Mouse (Mus musculus) heart, postnatal 0 days (tissue): ENCODE results near the gene Lmx1b. TPM values are rescaled to one million over a fixed set of nuclear protein-coding genes. Genes with fewer than 3 reads are reported as not detected.

ENCODE experiments used
- ATAC-seq: fragments of 200-750 bp; cut with Nextera tagmentation; 2 replicates; pipeline ENCODE4 v1.8.0; 2017; ENCODE audit warnings: low read depth, moderate number of reproducible peaks, moderate library complexity; ENCODE audit not compliant: insufficient read depth
- DNase-seq: peaks from one replicate; pipeline ENCODE4 v3.0.0-alpha.2; 2016; ENCODE audit warnings: low spot score
- H3K27ac ChIP-seq: fragments of 300-500 bp; sonication (generic); 2 replicates; pipeline ENCODE4 v1.5.1; 2014; ENCODE audit warnings: low read depth, mild to moderate bottlenecking
- H3K27me3 ChIP-seq: fragments of 300-500 bp; sonication (generic); 2 replicates; pipeline ENCODE4 v1.6.1; 2014; ENCODE audit warnings: low read length, mixed read lengths; ENCODE audit not compliant: control insufficient read depth, insufficient read depth
- H3K36me3 ChIP-seq: fragments of 300-500 bp; sonication (generic); replicated peaks from 2 replicates; pipeline ENCODE4 v1.6.1; 2014; ENCODE audit warnings: low read length, mixed read lengths; ENCODE audit not compliant: control insufficient read depth, insufficient read depth
- H3K4me1 ChIP-seq: fragments of 300-500 bp; sonication (generic); 2 replicates; pipeline ENCODE4 v1.6.1; 2014; ENCODE audit warnings: antibody characterized with exemption; ENCODE audit not compliant: control insufficient read depth, insufficient read depth
- H3K4me2 ChIP-seq: fragments of 300-500 bp; sonication (generic); 2 replicates; pipeline ENCODE4 v1.6.1; 2014; ENCODE audit warnings: low read depth, mild to moderate bottlenecking, low read length, moderate library complexity
- H3K4me3 ChIP-seq: fragments of 300-500 bp; sonication (generic); 2 replicates; pipeline ENCODE4 v1.5.1; 2014; ENCODE audit warnings: low read depth, low read length
- H3K9ac ChIP-seq: fragments of 300-500 bp; sonication (generic); replicated peaks from 2 replicates; pipeline ENCODE4 v1.6.1; 2014; ENCODE audit warnings: low read depth, low read length, mixed read lengths
- H3K9me3 ChIP-seq: fragments of 300-500 bp; sonication (generic); replicated peaks from 2 replicates; pipeline ENCODE4 v1.6.1; 2016; ENCODE audit warnings: low read length; ENCODE audit not compliant: control insufficient read depth
- CTCF ChIP-seq: IDR thresholded peaks from 2 replicates; pipeline ENCODE4 v1.5.1; 2016; ENCODE audit warnings: antibody characterized with exemption, control low read depth, low read depth
- EP300 ChIP-seq: IDR thresholded peaks from 2 replicates; pipeline ENCODE4 v1.6.1; 2016; ENCODE audit warnings: antibody characterized with exemption, low read depth
- WGBS: fragments of 180-500 bp; shearing (Covaris S2); extraction: QIAGEN DNeasy Blood & Tissue Kit; methylation state at CpG from one replicate; pipeline ENCODE4 v1.1.7; 2014; 5-methylcytosine and 5-hydroxymethylcytosine counted together
- polyA plus RNA-seq: library from polyadenylated mRNA; unstranded; fragments of >200 nt; fragmentation: Nextera tagmentation; extraction: Ambion mirVana; gene quantifications from 2 replicates; pipeline ENCODE4 v1.2.1, GENCODE M21; 2015
- total RNA-seq: library from RNA; depleted of rRNA; stranded (reverse); fragments of >200 nt; gene quantifications from 2 replicates; pipeline ENCODE4 v1.2.3, GENCODE M21; 2014; ENCODE audit warnings: low replicate concordance; rRNA removed

Gene Lmx1b
- not detected in 2 replicates for total RNA-seq
- not detected in 2 replicates for polyA plus RNA-seq

GRCm38 (mm10) chr2:33640171-33640721, at the start of gene Lmx1b:
Gene Lmx1b (minus strand): TSS chr2:33640511.
- Histone ChIP-seq H3K27me3 (peaks cover 100% of the 10 kb centered on the region), H3K36me3 (no peaks in the 10 kb centered on the region), H3K4me1 (peaks cover 9% of the 10 kb centered on the region; the same call in 1 of the 2 replicates), H3K9ac (no peak within 1 kb of the TSS), H3K9me3 (no peaks in the 10 kb centered on the region), H3K27ac (no peak within 1 kb of the TSS), H3K4me3 (peak within 1 kb of the TSS; percentile 45), H3K4me2 (peak within 1 kb of the TSS; percentile 73)
- no peak for DNase-seq
- ATAC-seq: no peak
- TF ChIP-seq CTCF (no peak), EP300 (no peak)
- 2% methylated on average over 51 of the region's 53 CpGs for WGBS

- WGBS: 25% methylated on average over 9 of the region's 9 CpGs
- Histone ChIP-seq H3K4me1 (no peaks in the 10 kb centered on the region), H3K9ac (no peak overlapping the region), H3K4me3 (no peak overlapping the region), H3K4me2 (no peak overlapping the region), H3K27me3 (peaks cover 22% of the 10 kb centered on the region; the same call in 1 of the 2 replicates), H3K9me3 (peaks cover 5% of the 10 kb centered on the region; the same call in 1 of the 2 replicates), H3K27ac (no peak overlapping the region), H3K36me3 (no peaks in the 10 kb centered on the region)
- DNase-seq (no peak), ATAC-seq (peak; percentile 33; the same call in 1 of the 2 replicates)
- no peak for TF ChIP-seq EP300
- TF ChIP-seq CTCF: peak; percentile 55
Observed at GRCm38 (mm10) chr2:33689880-33690462, 49.7 kb upstream of the Lmx1b start.

- H3K27me3 ChIP-seq: peaks cover 22% of the 10 kb centered on the region; the same call in 1 of the 2 replicates
- no peak for TF ChIP-seq CTCF
- TF ChIP-seq EP300: no peak
- no peak overlapping the region for H3K4me3 ChIP-seq
- DNase-seq: no peak
- WGBS: 30% methylated on average over 23 of the region's 23 CpGs
- no peak overlapping the region for H3K4me2 ChIP-seq
- no peak for ATAC-seq
- H3K27ac ChIP-seq: no peak overlapping the region
- H3K36me3 ChIP-seq: no peaks in the 10 kb centered on the region
- no peaks in the 10 kb centered on the region for H3K4me1 ChIP-seq
- H3K9me3 ChIP-seq: peaks cover 5% of the 10 kb centered on the region; the same call in 1 of the 2 replicates
- H3K9ac ChIP-seq: no peak overlapping the region
Observed at GRCm38 (mm10) chr2:33689155-33689879, 49.0 kb upstream of the Lmx1b start.

- TF ChIP-seq EP300 (no peak), CTCF (no peak)
- H3K4me1 ChIP-seq: no peaks in the 10 kb centered on the region
- WGBS: 61% methylated on average over 4 of the region's 4 CpGs
- H3K4me2 ChIP-seq: no peak overlapping the region
- no peak overlapping the region for H3K27ac ChIP-seq
- no peak overlapping the region for H3K9ac ChIP-seq
- peaks cover 22% of the 10 kb centered on the region; the same call in 1 of the 2 replicates for H3K27me3 ChIP-seq
- H3K9me3 ChIP-seq: peaks cover 5% of the 10 kb centered on the region; the same call in 1 of the 2 replicates
- no peak for DNase-seq
- H3K4me3 ChIP-seq: no peak overlapping the region
- H3K36me3 ChIP-seq: no peaks in the 10 kb centered on the region
- ATAC-seq: no peak
Observed at GRCm38 (mm10) chr2:33683594-33683993, 43.3 kb upstream of the Lmx1b start.

- DNase-seq (no peak), ATAC-seq (no peak)
- H3K9me3 ChIP-seq: peaks cover 5% of the 10 kb centered on the region; the same call in 1 of the 2 replicates
- no peak overlapping the region for H3K27ac ChIP-seq
- H3K4me2 ChIP-seq: no peak overlapping the region
- TF ChIP-seq CTCF (no peak), EP300 (no peak)
- H3K9ac ChIP-seq: no peak overlapping the region
- 36% methylated on average over 6 of the region's 6 CpGs for WGBS
- H3K27me3 ChIP-seq: peaks cover 19% of the 10 kb centered on the region; the same call in 1 of the 2 replicates
- H3K4me3 ChIP-seq: no peak overlapping the region
- H3K36me3 ChIP-seq: no peaks in the 10 kb centered on the region
- no peaks in the 10 kb centered on the region for H3K4me1 ChIP-seq
Observed at GRCm38 (mm10) chr2:33683095-33683494, 42.8 kb upstream of the Lmx1b start.
